Mouse (Mus musculus) heart, adult 11 months (tissue): Measurements from ENCODE around the gene Olfr709-ps1.
A peak's percentile ranks its signal among the peaks of the same experiment; 100 is the strongest.
"Not testable (repeated sequence)": the region's sequence is repeated elsewhere in the genome, so short reads cannot be mapped to it uniquely, and the experiment has no call there.

Experiments used
- DNase-seq: peaks from one replicate; pipeline ENCODE4 v3.0.0; 2022

Olfr709-ps1 gene

GRCm38 (mm10) chr7:106932119-106932518 is at the start of gene Olfr709-ps1:
Gene Olfr709-ps1 (minus strand): TSS chr7:106932219.
- DNase-seq = no peak

- DNase-seq = no peak
Measured at GRCm38 (mm10) chr7:106975353-106975752, 43.3 kb upstream of the Olfr709-ps1 start, which contains the start of gene Olfr711. Gene Olfr711 (minus strand): TSS chr7:106975453.

DNA sequence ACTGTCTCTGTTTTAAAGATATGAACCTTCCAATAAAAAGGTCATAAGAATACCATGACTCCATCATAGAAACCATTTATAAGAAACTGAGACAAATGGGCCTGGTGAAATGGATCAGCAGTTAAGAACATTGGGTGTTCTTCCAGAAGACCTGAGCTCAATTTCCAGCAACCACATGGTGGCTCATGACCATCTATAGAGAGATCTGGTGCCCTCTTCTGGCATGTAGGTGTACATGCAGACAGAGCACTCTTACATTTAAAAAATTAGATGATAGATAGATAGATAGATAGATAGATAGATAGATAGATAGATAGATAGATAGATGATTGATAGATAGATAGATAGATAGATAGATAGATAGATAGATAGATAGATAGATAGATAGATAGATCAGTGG is 35.5 kb upstream of the Olfr709-ps1 start:
- not testable (repeated sequence) for DNase-seq

DNA sequence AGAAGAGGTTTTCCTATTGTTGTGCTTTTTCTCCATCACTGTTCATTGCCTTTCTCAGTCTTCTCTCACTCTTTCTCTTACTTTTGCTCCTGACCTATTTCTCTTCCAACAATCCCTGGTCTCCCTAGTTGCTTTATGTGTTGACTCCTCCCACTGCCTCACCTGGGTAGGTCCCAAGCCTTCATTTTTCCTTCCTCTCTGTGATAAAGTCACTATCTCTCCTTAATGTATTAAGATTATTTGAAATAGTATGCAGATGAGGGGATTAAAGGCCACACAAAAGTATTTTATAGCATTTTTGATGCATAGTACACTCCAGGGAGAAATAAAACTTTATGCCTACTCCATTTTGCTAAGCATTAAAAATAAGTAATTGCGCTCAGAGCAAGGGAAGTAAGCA is 31.8 kb upstream of the Olfr709-ps1 start, which contains the start of gene Olfr6:
Gene Olfr6 (minus strand): TSS at position 101 of the 400 bp plus-strand sequence.
- DNase-seq = no peak

DNA sequence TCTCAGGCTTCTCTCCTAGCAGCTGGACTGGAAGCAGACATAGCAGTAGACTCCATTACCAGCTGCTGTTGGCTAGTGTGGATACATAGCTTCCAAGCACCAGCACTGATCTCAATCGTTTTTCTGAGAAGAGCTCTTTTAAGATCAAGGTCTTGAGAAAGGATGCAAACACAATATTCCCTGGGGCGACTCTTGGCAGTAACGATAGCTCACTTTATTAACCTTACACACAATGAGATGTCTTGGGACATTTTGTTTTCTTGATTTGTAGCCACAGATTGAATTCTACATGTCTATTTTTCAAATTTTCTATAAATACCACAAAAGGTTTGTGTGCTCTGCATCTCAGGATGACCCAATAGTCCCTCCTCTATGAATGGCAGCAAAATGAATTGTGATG is 16.2 kb upstream of the Olfr709-ps1 start, which contains the start of gene Olfr710:
Gene Olfr710 (minus strand): TSS at position 101 of the 400 bp plus-strand sequence.
- no peak for DNase-seq

DNA sequence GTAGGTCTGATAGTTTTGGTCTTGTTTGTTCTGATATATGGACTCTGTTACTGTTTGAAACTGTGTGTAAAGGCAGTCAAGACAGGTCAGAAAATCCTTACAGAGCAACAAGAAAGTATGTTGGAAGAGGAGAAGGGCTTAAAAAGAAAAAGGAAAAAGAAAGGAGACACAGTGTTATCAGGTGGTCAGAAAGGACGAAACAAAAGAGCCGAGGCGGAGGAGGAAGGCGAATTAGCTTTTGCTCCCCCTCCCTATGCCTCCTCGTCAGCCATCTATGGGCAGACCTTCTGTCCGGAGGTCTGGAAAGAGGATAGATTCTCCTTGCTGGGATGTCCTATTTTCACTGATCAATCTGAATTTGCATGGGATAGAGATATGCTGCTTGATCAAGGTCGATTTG is 11.1 kb downstream of the Olfr709-ps1 start:
- not testable (repeated sequence) for DNase-seq

DNA sequence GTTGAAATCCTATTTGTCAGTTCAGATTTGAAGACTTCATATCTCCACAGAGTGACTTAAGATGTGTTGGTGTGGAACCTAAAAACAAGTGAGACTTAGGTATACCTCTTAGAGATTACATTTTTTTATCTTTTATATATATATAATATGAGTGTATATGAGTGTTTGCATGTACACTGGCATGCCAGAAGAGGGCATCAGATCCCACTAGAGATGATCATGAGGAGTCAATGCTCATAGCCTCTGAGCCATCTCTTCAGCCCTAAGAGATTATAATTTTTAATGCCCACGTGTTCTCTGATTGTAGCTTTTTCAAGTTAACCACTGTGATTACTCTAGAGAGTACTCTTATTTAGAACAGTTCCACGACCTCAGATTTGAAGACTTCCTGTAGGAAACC is 24.3 kb downstream of the Olfr709-ps1 start, which contains the start of gene Olfr1532-ps1:
Gene Olfr1532-ps1 (plus strand): TSS at position 326 of the 400 bp plus-strand sequence.
- no peak for DNase-seq

DNA sequence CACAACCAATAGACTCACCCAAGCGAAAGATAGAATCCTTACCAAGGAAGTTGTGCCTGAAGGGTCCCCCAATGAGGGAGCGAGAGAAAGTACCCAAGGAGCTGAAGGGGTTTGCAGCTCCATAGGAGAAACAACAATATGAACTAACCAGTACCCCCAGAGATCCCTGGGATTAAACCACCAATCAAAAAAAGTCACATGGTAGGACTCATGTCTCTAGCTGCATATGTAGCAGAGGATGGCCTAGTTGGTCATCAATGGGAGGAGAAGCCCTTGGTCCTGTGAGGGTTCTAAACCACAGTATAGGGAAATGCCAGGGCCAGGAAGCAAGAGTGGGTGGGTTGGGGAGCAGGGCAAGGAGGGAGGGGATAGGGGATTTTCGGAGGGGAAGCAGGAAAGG is 30.9 kb downstream of the Olfr709-ps1 start, which contains the start of gene Olfr707:
Gene Olfr707 (minus strand): TSS at position 101 of the 400 bp plus-strand sequence.
- not testable (repeated sequence) for DNase-seq

DNA sequence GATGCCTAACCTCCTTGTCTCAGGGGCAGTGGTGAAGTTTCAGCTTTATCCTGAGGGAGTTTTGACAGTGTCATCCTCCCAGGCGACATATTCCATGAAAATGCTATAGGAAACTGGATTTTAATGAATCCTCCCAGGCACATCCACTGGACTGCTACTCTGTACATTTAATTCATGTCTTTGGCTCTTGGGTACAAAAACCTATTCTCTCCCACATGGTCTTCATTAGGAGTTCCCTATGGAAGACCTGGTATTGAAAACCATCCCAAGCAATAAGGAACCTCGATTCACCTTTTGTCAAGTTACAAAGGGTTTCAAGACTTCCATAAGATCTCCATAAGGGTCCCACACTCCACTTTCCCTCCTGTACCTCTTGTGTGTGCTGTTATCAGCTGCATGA is 44.0 kb downstream of the Olfr709-ps1 start, which contains the start of gene Olfr706:
Gene Olfr706 (minus strand): TSS at position 101 of the 400 bp plus-strand sequence.
- no peak for DNase-seq

DNA sequence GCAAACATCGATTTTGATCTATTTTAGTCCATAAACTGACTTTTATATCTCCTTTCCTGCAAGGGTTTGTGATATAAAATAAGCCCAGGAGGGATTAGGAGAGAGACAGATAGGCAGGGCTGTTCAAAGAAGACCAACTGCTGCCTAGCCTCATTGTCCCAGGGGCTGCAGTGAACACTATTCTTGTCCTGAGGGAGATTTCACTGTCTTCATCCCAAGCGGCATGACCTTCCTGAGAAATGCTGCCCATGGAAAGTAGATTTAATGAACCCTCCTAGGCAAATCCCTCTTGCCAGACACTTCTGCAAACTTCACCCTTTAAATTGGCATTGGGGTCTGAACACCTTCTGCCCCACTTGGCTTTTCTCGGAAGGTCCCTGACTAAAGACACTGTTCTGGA is 55.2 kb downstream of the Olfr709-ps1 start, which contains the start of gene Olfr705:
Gene Olfr705 (minus strand): TSS at position 101 of the 400 bp plus-strand sequence.
- peak; percentile 72 for DNase-seq
